Comparison of ENCODE assay signal across 8 mouse cellular contexts in genomic region chr12:91588176-91588669, GRCm38 (mm10). TPM values are rescaled to one million over a fixed set of nuclear protein-coding genes. Genes with fewer than 3 reads are reported as not detected.
DNase-seq lines count a peak whose midpoint lies in the region; ATAC-seq and TF ChIP-seq lines count a peak whose summit lies in the region.

No protein-coding gene starts in this region.

- under 1% methylated on average over 32 of the region's 32 CpGs for WGBS in forebrain, embryonic 14.5 days
- WGBS in lung, adult 2 months, result under 1% methylated on average over 32 of the region's 32 CpGs

- peak; percentile 99 for DNase-seq in forebrain, embryonic 14.5 days (ENCODE audit: low spot score)
- DNase-seq in heart, postnatal 25 days (ENCODE audit: low spot score), result peak; percentile 85
- peak; percentile 82 to 96 for DNase-seq in layer of hippocampus, adult 18-20 months (ENCODE audit: low spot score in 2 of 2)
- DNase-seq in lung, adult 2 months, result peak; percentile 92
- peak; percentile 80 to 93 for DNase-seq in thymus, adult 18-20 months

- H3K9me3 ChIP-seq in ES-Bruce4 (replicated peaks; ENCODE audit: control insufficient read depth, insufficient read depth, low read length, poor library complexity, severe bottlenecking), result no peaks in the 10 kb centered on the region
- no peaks in the 10 kb centered on the region for H3K9me3 ChIP-seq in forebrain, embryonic 14.5 days (replicated peaks; ENCODE audit: control insufficient read depth, low read length)

- H3K4me2 ChIP-seq in forebrain, embryonic 14.5 days (ENCODE audit: low read length), result peak overlapping the region; percentile 68

- no peak for TF ChIP-seq CTCF in ES-Bruce4 (IDR thresholded peaks at IDR 0.05; ENCODE audit: low read depth, low read length)
- TF ChIP-seq CTCF in lung, adult 2 months (IDR thresholded peaks at IDR 0.05; ENCODE audit: insufficient read depth, low read length), result no peak

- intact Hi-C loops in heart, postnatal 25 days (cut with DNase I), result no loop called here

- H3K36me3 ChIP-seq in ES-Bruce4 (ENCODE audit: control insufficient read depth, insufficient read depth, low read length, poor library complexity, severe bottlenecking), result peaks cover 20% of the 10 kb centered on the region
- H3K36me3 ChIP-seq in forebrain, embryonic 14.5 days (ENCODE audit: control insufficient read depth, insufficient read depth, low read length), result peaks cover 21% of the 10 kb centered on the region

- no peaks in the 10 kb centered on the region for H3K4me1 ChIP-seq in ES-Bruce4 (ENCODE audit: control insufficient read depth, insufficient read depth, low read length)
- H3K4me1 ChIP-seq in forebrain, embryonic 14.5 days (ENCODE audit: control insufficient read depth, insufficient read depth, low read length), result peaks cover 24% of the 10 kb centered on the region
- peaks cover 4% of the 10 kb centered on the region for H3K4me1 ChIP-seq in lung, adult 2 months (ENCODE audit: control insufficient read depth, insufficient read depth, low read length)

- TF ChIP-seq POLR2A in ES-Bruce4 (IDR thresholded peaks at IDR 0.05; ENCODE audit: insufficient read depth, low read length), result peak; percentile 65
- TF ChIP-seq POLR2A in lung, adult 2 months (IDR thresholded peaks at IDR 0.05; ENCODE audit: borderline replicate concordance, extremely low read depth, low read depth, low read length), result peak; percentile 95

- H3K4me3 ChIP-seq in ES-Bruce4 (ENCODE audit: low read depth, low read length), result peak overlapping the region; percentile 86
- H3K4me3 ChIP-seq in forebrain, embryonic 14.5 days (ENCODE audit: low read depth, low read length), result peak overlapping the region; percentile 91
- peak overlapping the region; percentile 98 for H3K4me3 ChIP-seq in lung, adult 2 months (replicated peaks; ENCODE audit: extremely low read depth, low read depth, low read length)

- 0 out of 2 replicates have a peak, but pooled peaks have one; percentile 22 for TF ChIP-seq EP300 in ES-Bruce4 (IDR thresholded peaks at IDR 0.05; ENCODE audit: insufficient read depth, low read depth, low read length)

- H3K27me3 ChIP-seq in ES-Bruce4 (ENCODE audit: control insufficient read depth, insufficient read depth, low read length, poor library complexity, severe bottlenecking), result no peaks in the 10 kb centered on the region
- H3K27me3 ChIP-seq in forebrain, embryonic 14.5 days (replicated peaks; ENCODE audit: control insufficient read depth, insufficient read depth, low read length), result no peaks in the 10 kb centered on the region

- peak overlapping the region; percentile 100 for H3K9ac ChIP-seq in ES-Bruce4 (ENCODE audit: low read depth, poor library complexity, severe bottlenecking)
- peak overlapping the region; percentile 100 for H3K9ac ChIP-seq in forebrain, embryonic 14.5 days (ENCODE audit: low read length)

- peak; percentile 87 for ATAC-seq in cerebellum, adult (ENCODE audit: insufficient number of reproducible peaks, low FRiP score, low TSS enrichment)
- peak; percentile 89 for ATAC-seq in forebrain, embryonic 14.5 days
- ATAC-seq in neutrophil, adult 5-6 weeks (ENCODE audit: extremely low read depth, insufficient number of reproducible peaks, low FRiP score, poor library complexity, severe bottlenecking), result peak; percentile 73

- peak overlapping the region; percentile 81 for H3K27ac ChIP-seq in ES-Bruce4 (ENCODE audit: insufficient read depth, low read length)
- H3K27ac ChIP-seq in forebrain, embryonic 14.5 days (ENCODE audit: low read depth, low read length), result peak overlapping the region; percentile 100

RNA-seq across cellular contexts. Expression of gene Gtf2a1, which starts 2.1 kb away (rescaled TPM):
- 72.1 and 77.4 TPM in 2 replicates for polyA plus RNA-seq in ES-Bruce4 (2011; ENCODE audit: insufficient read depth, insufficient read length, low read depth, missing spikeins)
- 50.7 and 50.8 TPM in 2 replicates for polyA plus RNA-seq in forebrain, embryonic 14.5 days (2014; fragmentation: Nextera tagmentation; extraction: Ambion mirVana)
- total RNA-seq in heart, postnatal 25 days (2021), result 10 to 100 TPM; 24.7 to 27.4 TPM
- total RNA-seq in layer of hippocampus, adult 18-20 months (2021), result 10 to 100 TPM; 53.5 to 54.1 TPM
- 11.8 and 13.7 TPM in 2 replicates for polyA plus RNA-seq in lung, adult 2 months (2012; rRNA removed)
- total RNA-seq in neutrophil, adult 5-6 weeks (2017), result 40.8 and 43.3 TPM in 2 replicates

Comparison
In these comparisons a context has a peak if more than half of its experiments do, and no peak if none do; other contexts are left out.
1. Peak in every context shown above with its lines: DNase-seq, ATAC-seq, H3K4me3 ChIP-seq and H3K27ac ChIP-seq.